Mouse (Mus musculus) liver, postnatal 0 days (tissue): ENCODE results near the gene Olfr56. TPM values are rescaled to one million over a fixed set of nuclear protein-coding genes. Genes with fewer than 3 reads are reported as not detected.
A peak's percentile ranks its signal among the peaks of the same experiment; 100 is the strongest.

Source experiments
- ATAC-seq: fragments of 200-750 bp; cut with Nextera tagmentation; 2 replicates; pipeline ENCODE4 v1.8.0; 2017; ENCODE audit warnings: mild to moderate bottlenecking, moderate library complexity
- DNase-seq: peaks from one replicate; pipeline ENCODE4 v3.0.0-alpha.2; 2016
- H3K27ac ChIP-seq: fragments of 300-500 bp; sonication (generic); 2 replicates; pipeline ENCODE4 v1.5.1; 2014; ENCODE audit warnings: antibody characterized with exemption, moderate library complexity, mild to moderate bottlenecking, low read depth
- H3K27me3 ChIP-seq: fragments of 300-500 bp; sonication (generic); 2 replicates; pipeline ENCODE4 v1.6.1; 2014; ENCODE audit warnings: low read length, control low read depth, mixed read lengths; ENCODE audit not compliant: insufficient read depth
- H3K36me3 ChIP-seq: fragments of 300-500 bp; sonication (generic); replicated peaks from 2 replicates; pipeline ENCODE4 v1.6.1; 2014; ENCODE audit warnings: mild to moderate bottlenecking, control low read depth, low read length, moderate library complexity, mixed read lengths; ENCODE audit not compliant: insufficient read depth
- H3K4me1 ChIP-seq: fragments of 300-500 bp; sonication (generic); 2 replicates; pipeline ENCODE4 v1.6.1; 2014; ENCODE audit warnings: antibody characterized with exemption, mild to moderate bottlenecking, control low read depth; ENCODE audit not compliant: insufficient read depth
- H3K4me2 ChIP-seq: fragments of 300-500 bp; sonication (generic); 2 replicates; pipeline ENCODE4 v1.6.1; 2014; ENCODE audit warnings: low read depth, mild to moderate bottlenecking, low read length, moderate library complexity, mixed read lengths
- H3K4me3 ChIP-seq: fragments of 300-500 bp; sonication (generic); 2 replicates; pipeline ENCODE4 v1.5.1; 2014; ENCODE audit warnings: low read depth, low read length
- H3K9ac ChIP-seq: fragments of 300-500 bp; sonication (generic); replicated peaks from 2 replicates; pipeline ENCODE4 v1.6.1; 2014; ENCODE audit warnings: mild to moderate bottlenecking, moderate library complexity
- H3K9me3 ChIP-seq: fragments of 300-500 bp; sonication (generic); 2 replicates; pipeline ENCODE4 v1.6.1; 2016; ENCODE audit warnings: mild to moderate bottlenecking, control low read depth, low read length, mixed read lengths
- CTCF ChIP-seq: sonication (generic); IDR thresholded peaks from 2 replicates; pipeline ENCODE4 v1.5.1; 2016; ENCODE audit warnings: antibody characterized with exemption, low read depth
- EP300 ChIP-seq: IDR thresholded peaks from 2 replicates; pipeline ENCODE4 v1.6.1; 2016; ENCODE audit warnings: antibody characterized with exemption, low read depth, mild to moderate bottlenecking
- WGBS: fragments of 180-500 bp; shearing (Covaris S2); extraction: QIAGEN DNeasy Blood & Tissue Kit; methylation state at CpG from one replicate; pipeline ENCODE4 v1.1.7; 2014; ENCODE audit not compliant: insufficient replicate concordance; 5-methylcytosine and 5-hydroxymethylcytosine counted together
- polyA plus RNA-seq: library from polyadenylated mRNA; unstranded; fragments of >200 nt; fragmentation: Nextera tagmentation; extraction: Ambion mirVana; gene quantifications from 2 replicates; pipeline ENCODE4 v1.2.1, GENCODE M21; 2015

Gene Olfr56
- polyA plus RNA-seq, 1 experiment from 2014 or later, result 0.16 TPM

GRCm38 (mm10) chr11:49119635-49120034, 140.9 kb downstream of the Olfr56 start:
- H3K9me3 ChIP-seq, result no peaks in the 10 kb centered on the region
- no peak overlapping the region for H3K4me3 ChIP-seq
- no peak for ATAC-seq
- H3K9ac ChIP-seq, result no peak overlapping the region
- TF ChIP-seq EP300 (no peak), CTCF (no peak)
- no peaks in the 10 kb centered on the region for H3K36me3 ChIP-seq
- no peak overlapping the region for H3K27ac ChIP-seq
- WGBS, result 75% methylated on average over 3 of the region's 3 CpGs
- H3K4me1 ChIP-seq, result no peaks in the 10 kb centered on the region
- no peak overlapping the region for H3K4me2 ChIP-seq
- no peaks in the 10 kb centered on the region for H3K27me3 ChIP-seq
- DNase-seq, result no peak

DNA sequence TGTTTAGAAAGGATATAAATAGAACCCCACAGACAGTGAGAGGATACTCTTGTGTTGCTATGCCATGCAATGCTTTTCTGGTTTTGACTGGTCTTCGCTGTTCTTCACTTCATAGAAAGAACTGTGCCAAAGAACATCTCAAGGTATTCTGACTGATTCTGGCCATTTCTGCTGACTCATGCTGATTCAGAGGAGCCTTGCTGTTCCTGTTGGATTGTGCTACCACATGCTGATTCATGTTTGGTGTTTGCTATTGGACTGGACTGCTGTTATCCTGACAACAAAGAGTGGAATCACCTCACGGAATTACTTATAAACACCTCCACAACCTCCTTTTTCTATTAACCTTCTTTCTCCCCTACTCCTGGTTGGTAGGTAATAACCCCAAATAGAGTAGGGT, 145.5 kb downstream of the Olfr56 start:
- Histone ChIP-seq H3K27me3 (no peaks in the 10 kb centered on the region), H3K4me3 (no peak overlapping the region), H3K9me3 (no peaks in the 10 kb centered on the region), H3K4me1 (no peaks in the 10 kb centered on the region), H3K36me3 (no peaks in the 10 kb centered on the region), H3K9ac (no peak overlapping the region), H3K4me2 (no peak overlapping the region), H3K27ac (no peak overlapping the region)
- WGBS, result 87% methylated on average over 2 of the region's 2 CpGs
- DNase-seq (no peak), ATAC-seq (0 out of 2 replicates have a peak, but pooled peaks have one; percentile 47)
- TF ChIP-seq CTCF (no peak), EP300 (0 out of 2 replicates have a peak, but pooled peaks have one; percentile 32)

GRCm38 (mm10) chr11:49141974-49142373, 163.3 kb downstream of the Olfr56 start, which contains the start of gene Olfr1395:
Olfr1395 (plus strand) TSS chr11:49142274.
- no peaks in the 10 kb centered on the region for H3K36me3 ChIP-seq
- H3K9me3 ChIP-seq, result no peaks in the 10 kb centered on the region
- 80% methylated on average over 6 of the region's 6 CpGs for WGBS
- H3K4me2 ChIP-seq, result no peak within 1 kb of the TSS
- no peak for DNase-seq
- H3K27ac ChIP-seq, result no peak within 1 kb of the TSS
- no peaks in the 10 kb centered on the region for H3K27me3 ChIP-seq
- ATAC-seq, result no peak
- H3K4me3 ChIP-seq, result no peak within 1 kb of the TSS
- H3K4me1 ChIP-seq, result no peaks in the 10 kb centered on the region
- no peak for TF ChIP-seq CTCF
- no peak for TF ChIP-seq EP300
- H3K9ac ChIP-seq, result no peak within 1 kb of the TSS

GRCm38 (mm10) chr11:49154077-49154476, 175.4 kb downstream of the Olfr56 start, which contains the start of gene Olfr1394:
Olfr1394 (plus strand) TSS chr11:49154377.
- TF ChIP-seq EP300 (no peak), CTCF (no peak)
- H3K4me3 ChIP-seq, result no peak within 1 kb of the TSS
- no peaks in the 10 kb centered on the region for H3K27me3 ChIP-seq
- no peak within 1 kb of the TSS for H3K9ac ChIP-seq
- DNase-seq (no peak), ATAC-seq (no peak)
- no peak within 1 kb of the TSS for H3K27ac ChIP-seq
- no peak within 1 kb of the TSS for H3K4me2 ChIP-seq
- H3K4me1 ChIP-seq, result no peaks in the 10 kb centered on the region
- 70% methylated on average over 1 of the region's 1 CpGs for WGBS
- H3K36me3 ChIP-seq, result no peaks in the 10 kb centered on the region
- no peaks in the 10 kb centered on the region for H3K9me3 ChIP-seq

- Histone ChIP-seq H3K9ac (no peak overlapping the region), H3K9me3 (no peaks in the 10 kb centered on the region), H3K27ac (no peak overlapping the region), H3K4me3 (no peak overlapping the region), H3K4me1 (no peaks in the 10 kb centered on the region), H3K36me3 (no peaks in the 10 kb centered on the region), H3K27me3 (no peaks in the 10 kb centered on the region), H3K4me2 (no peak overlapping the region)
- DNase-seq (no peak), ATAC-seq (no peak)
- TF ChIP-seq EP300 (no peak), CTCF (no peak)
- WGBS, result 77% methylated on average over 2 of the region's 2 CpGs
Measured at GRCm38 (mm10) chr11:49156821-49157814, 178.4 kb downstream of the Olfr56 start.

GRCm38 (mm10) chr11:49168839-49169611, 190.3 kb downstream of the Olfr56 start:
- ATAC-seq (no peak), DNase-seq (peak; percentile 20)
- TF ChIP-seq EP300, result no peak
- no peak for TF ChIP-seq CTCF
- Histone ChIP-seq H3K36me3 (no peaks in the 10 kb centered on the region), H3K27me3 (peaks cover 13% of the 10 kb centered on the region), H3K9ac (no peak overlapping the region), H3K4me1 (peaks cover 8% of the 10 kb centered on the region; the same call in 1 of the 2 replicates), H3K27ac (no peak overlapping the region), H3K4me2 (peak overlapping the region; percentile 47), H3K4me3 (peak overlapping the region; percentile 27), H3K9me3 (peaks cover 3% of the 10 kb centered on the region; the same call in 1 of the 2 replicates)
- 16% methylated on average over 43 of the region's 50 CpGs for WGBS
